Mouse (Mus musculus): ENCODE measurements around the gene Emc9.

Emc9 gene

GRCm38 (mm10) chr14:55536116-55536745, 48.9 kb downstream of the Emc9 start:
- in situ Hi-C loops (cut with MboI; ENCODE audit: low pct_unique_long_range_greater_than_20kb in 1 of 2, low sequenced_read_pairs in 2 of 2, unreplicated experiment in 1 of 2): no loop called here

Data from mouse embryonic stem cell (cell line).